Mouse (Mus musculus) brain, embryonic 18.5 days (tissue): Measurements from ENCODE around the gene Vps8.
"Not testable (repeated sequence)": the region's sequence is repeated elsewhere in the genome, so short reads cannot be mapped to it uniquely, and the experiment has no call there.

ENCODE experiments used
- DNase-seq: peaks from one replicate; pipeline ENCODE4 v3.0.0-alpha.2; 2012; ENCODE audit warnings: low read depth, low spot score

Gene Vps8

GRCm38 (mm10) chr16:21655961-21656360, 233.0 kb downstream of the Vps8 start:
- DNase-seq, result no peak

- no peak for DNase-seq
These were observed 241.9 kb downstream of the Vps8 start for GRCm38 (mm10) chr16:21664633-21665363.

GRCm38 (mm10) chr16:21665423-21665986, 242.6 kb downstream of the Vps8 start:
- no peak for DNase-seq

- DNase-seq, result no peak
These were observed 249.0 kb downstream of the Vps8 start for GRCm38 (mm10) chr16:21671878-21672277.

GRCm38 (mm10) chr16:21673046-21673445, 250.1 kb downstream of the Vps8 start:
- DNase-seq, result not testable (repeated sequence)

- not testable (repeated sequence) for DNase-seq
These were observed 250.7 kb downstream of the Vps8 start for GRCm38 (mm10) chr16:21673651-21674050.

GRCm38 (mm10) chr16:21676791-21677190, 253.9 kb downstream of the Vps8 start:
- DNase-seq, result no peak

GRCm38 (mm10) chr16:21687406-21687805, 264.5 kb downstream of the Vps8 start:
- no peak for DNase-seq

GRCm38 (mm10) chr16:21689141-21689540, 266.2 kb downstream of the Vps8 start:
- no peak for DNase-seq

GRCm38 (mm10) chr16:21690216-21690755, 267.4 kb downstream of the Vps8 start:
- no peak for DNase-seq

GRCm38 (mm10) chr16:21693981-21694462, 271.1 kb downstream of the Vps8 start:
- DNase-seq, result peak; percentile 20
